Mouse (Mus musculus): ENCODE measurements at regions not wholly inside any gene's neighbourhood (a gene's known extent, or its start where the extent isn't known, plus 50 kb on each side); places are given as distances from the start of the nearest gene placed in this dataset.
"Not testable (repeated sequence)": the region's sequence is repeated elsewhere in the genome, so short reads cannot be mapped to it uniquely, and the experiment has no call there.

DNA sequence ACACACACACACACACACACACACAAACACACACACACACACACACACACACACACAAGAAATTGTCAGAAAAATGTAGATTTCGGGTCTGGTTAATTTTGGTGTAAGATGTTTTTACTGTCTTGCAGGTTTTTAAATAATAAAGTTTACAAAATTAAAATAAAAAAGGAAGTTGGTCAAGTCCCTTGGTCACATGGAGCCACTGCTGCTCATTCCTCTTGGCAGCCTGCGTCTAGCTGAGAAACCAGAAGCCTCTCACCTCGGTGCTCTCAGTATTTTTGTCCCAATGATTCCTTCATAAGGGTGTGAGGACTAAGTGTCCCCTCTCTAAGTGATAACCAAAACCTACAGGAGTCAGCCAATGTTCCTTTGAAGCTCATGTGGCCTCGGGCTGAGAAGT is 76.8 kb upstream of the Smg1 start:
- Histone ChIP-seq H3K27ac (ENCODE audit: low read depth, low read length) (no peak overlapping the region), H3K9ac (ENCODE audit: low read depth, low read length) (no peak overlapping the region), H3K4me1 (ENCODE audit: control insufficient read depth, insufficient read depth, low read depth, low read length) (no peaks in the 10 kb centered on the region), H3K4me2 (ENCODE audit: low read length) (no peak overlapping the region), H3K27me3 (replicated peaks; ENCODE audit: control insufficient read depth, insufficient read depth, low read length) (no peaks in the 10 kb centered on the region), H3K36me3 (ENCODE audit: control insufficient read depth, insufficient read depth, low read length) (no peaks in the 10 kb centered on the region), H3K4me3 (ENCODE audit: low read length) (no peak overlapping the region), H3K9me3 (ENCODE audit: control insufficient read depth, low read length) (no peaks in the 10 kb centered on the region)
- no peak for ATAC-seq
- WGBS = 83% methylated on average over 4 of the region's 4 CpGs

DNA sequence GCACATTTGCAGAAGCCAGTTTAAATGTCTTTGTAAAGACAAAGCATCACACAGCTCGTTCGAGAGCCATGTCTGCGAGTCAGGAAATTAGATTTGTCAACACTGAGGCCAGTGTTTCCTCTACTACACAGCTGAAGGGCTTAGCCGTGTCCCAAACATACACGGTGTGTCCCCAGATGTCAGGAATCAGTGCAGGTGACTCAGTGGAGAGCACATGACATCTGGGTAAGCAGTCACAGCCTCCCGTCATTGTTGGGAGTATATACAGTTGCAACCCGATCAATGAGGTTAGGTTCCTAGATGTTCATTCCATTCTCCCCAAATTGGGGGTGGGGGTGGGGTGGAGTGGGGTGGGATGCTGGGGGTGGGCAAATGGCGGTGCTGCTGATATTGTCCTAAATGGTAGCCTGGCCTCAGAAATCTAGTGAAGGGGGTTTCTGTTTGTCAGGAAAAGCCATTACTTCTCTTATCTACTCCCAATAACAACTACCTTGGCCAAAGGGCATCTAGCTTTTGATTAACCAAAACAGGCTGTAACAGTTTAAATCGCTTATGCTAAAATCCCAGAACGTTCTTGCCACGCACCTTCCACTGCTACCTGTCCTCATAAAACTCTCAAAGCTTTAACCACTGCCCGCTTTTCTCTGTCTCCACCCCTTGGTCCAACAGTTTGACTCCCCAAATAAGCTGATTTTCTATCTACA is 75.1 kb upstream of the Smg1 start:
- no peak for ATAC-seq
- Histone ChIP-seq H3K36me3 (ENCODE audit: control insufficient read depth, insufficient read depth, low read length) (no peaks in the 10 kb centered on the region), H3K9ac (ENCODE audit: low read depth, low read length) (no peak overlapping the region), H3K27me3 (replicated peaks; ENCODE audit: control insufficient read depth, insufficient read depth, low read length) (no peaks in the 10 kb centered on the region), H3K4me2 (ENCODE audit: low read length) (no peak overlapping the region), H3K4me1 (ENCODE audit: control insufficient read depth, insufficient read depth, low read depth, low read length) (no peaks in the 10 kb centered on the region), H3K27ac (ENCODE audit: low read depth, low read length) (no peak overlapping the region), H3K9me3 (ENCODE audit: control insufficient read depth, low read length) (no peaks in the 10 kb centered on the region), H3K4me3 (ENCODE audit: low read length) (no peak overlapping the region)
- WGBS = 77% methylated on average over 12 of the region's 12 CpGs

DNA sequence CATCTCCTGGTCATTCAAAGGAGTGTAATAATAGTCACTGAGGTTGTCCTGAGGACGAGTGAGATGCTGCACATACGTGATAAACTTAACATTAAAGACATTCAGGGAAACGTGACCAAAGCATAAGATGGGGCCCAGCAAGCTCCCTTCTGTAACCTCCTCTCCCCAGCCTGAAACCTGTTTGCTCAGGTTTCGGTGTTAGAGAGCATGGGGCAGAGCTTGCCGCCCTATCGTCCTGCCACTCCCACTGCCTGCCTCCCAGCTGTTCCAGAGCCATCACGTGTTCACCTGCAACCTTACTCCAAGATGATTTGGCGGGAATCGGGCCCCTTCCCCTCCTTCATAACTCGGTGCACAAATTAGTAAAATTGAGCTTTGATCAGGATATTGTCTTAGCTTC is 71.4 kb upstream of the Smg1 start:
- not testable (repeated sequence) for H3K27me3 ChIP-seq (replicated peaks; ENCODE audit: control insufficient read depth, insufficient read depth, low read length); H3K9me3 ChIP-seq (ENCODE audit: control insufficient read depth, low read length); ATAC-seq; H3K27ac ChIP-seq (ENCODE audit: low read depth, low read length); H3K4me1 ChIP-seq (ENCODE audit: control insufficient read depth, insufficient read depth, low read depth, low read length); H3K4me2 ChIP-seq (ENCODE audit: low read length); H3K36me3 ChIP-seq (ENCODE audit: control insufficient read depth, insufficient read depth, low read length); H3K9ac ChIP-seq (ENCODE audit: low read depth, low read length); H3K4me3 ChIP-seq (ENCODE audit: low read length)
- 76% methylated on average over 10 of the region's 10 CpGs for WGBS

DNA sequence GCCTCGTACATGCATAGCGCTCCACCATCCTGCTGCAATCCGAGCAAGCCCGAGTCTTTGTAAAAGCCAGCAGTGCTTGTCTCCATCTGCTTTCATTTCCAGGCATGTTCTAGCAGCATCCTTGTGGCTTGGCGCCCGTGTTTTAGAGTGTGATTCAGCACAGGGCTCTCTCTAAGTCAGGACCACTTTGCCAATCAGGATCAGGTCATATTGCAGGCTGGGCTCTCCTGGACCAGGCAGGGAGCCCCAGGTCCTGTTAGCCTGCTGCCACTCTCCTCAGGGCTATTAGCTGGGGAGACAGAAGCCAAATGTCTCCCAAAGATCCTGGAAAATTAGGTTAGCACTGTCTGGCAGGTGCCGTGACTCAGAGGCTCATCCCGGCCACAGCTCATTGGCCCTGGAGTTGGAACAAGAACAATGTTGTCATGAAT is 70.8 kb upstream of the Smg1 start:
- 0 out of 2 replicates have a peak, but pooled peaks have one; percentile 40 for ATAC-seq
- Histone ChIP-seq H3K4me3 (ENCODE audit: low read length) (no peak overlapping the region), H3K9ac (ENCODE audit: low read depth, low read length) (no peak overlapping the region)

DNA sequence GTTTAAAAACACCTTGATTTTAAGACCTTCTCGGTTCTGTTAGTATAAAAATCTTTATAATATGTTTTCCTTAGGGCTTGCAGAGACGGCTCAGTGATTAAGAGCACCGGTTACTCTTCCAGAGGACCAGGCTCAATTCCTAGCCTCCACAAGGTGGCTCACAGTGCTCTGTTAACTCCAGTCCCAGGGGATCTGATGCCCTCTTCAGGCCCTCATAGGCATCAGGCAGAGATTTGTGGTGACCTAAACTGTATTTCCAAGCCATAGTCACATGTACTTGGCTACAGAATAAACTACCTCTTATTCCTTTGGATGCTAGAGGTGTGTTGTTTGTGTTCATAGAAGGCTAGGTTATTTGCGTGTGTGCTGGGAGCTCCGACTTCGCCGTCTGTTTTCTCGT is 70.3 kb upstream of the Smg1 start:
- no peak overlapping the region for H3K4me3 ChIP-seq (ENCODE audit: low read length)
- H3K4me1 ChIP-seq (ENCODE audit: control insufficient read depth, insufficient read depth, low read depth, low read length) = no peaks in the 10 kb centered on the region
- WGBS = 68% methylated on average over 8 of the region's 8 CpGs
- no peak overlapping the region for H3K27ac ChIP-seq (ENCODE audit: low read depth, low read length)
- no peak for ATAC-seq
- no peaks in the 10 kb centered on the region for H3K36me3 ChIP-seq (ENCODE audit: control insufficient read depth, insufficient read depth, low read length)
- H3K9ac ChIP-seq (ENCODE audit: low read depth, low read length) = no peak overlapping the region
- no peaks in the 10 kb centered on the region for H3K9me3 ChIP-seq (ENCODE audit: control insufficient read depth, low read length)
- H3K4me2 ChIP-seq (ENCODE audit: low read length) = no peak overlapping the region
- H3K27me3 ChIP-seq (replicated peaks; ENCODE audit: control insufficient read depth, insufficient read depth, low read length) = no peaks in the 10 kb centered on the region

More for the DNA sequence above, 70.8 kb upstream of the Smg1 start:
- Histone ChIP-seq H3K36me3 (ENCODE audit: control insufficient read depth, insufficient read depth, low read length) (no peaks in the 10 kb centered on the region), H3K9me3 (ENCODE audit: control insufficient read depth, low read length) (no peaks in the 10 kb centered on the region), H3K27me3 (replicated peaks; ENCODE audit: control insufficient read depth, insufficient read depth, low read length) (no peaks in the 10 kb centered on the region), H3K4me2 (ENCODE audit: low read length) (no peak overlapping the region), H3K27ac (ENCODE audit: low read depth, low read length) (no peak overlapping the region), H3K4me1 (ENCODE audit: control insufficient read depth, insufficient read depth, low read depth, low read length) (no peaks in the 10 kb centered on the region)
- 73% methylated on average over 8 of the region's 8 CpGs for WGBS

DNA sequence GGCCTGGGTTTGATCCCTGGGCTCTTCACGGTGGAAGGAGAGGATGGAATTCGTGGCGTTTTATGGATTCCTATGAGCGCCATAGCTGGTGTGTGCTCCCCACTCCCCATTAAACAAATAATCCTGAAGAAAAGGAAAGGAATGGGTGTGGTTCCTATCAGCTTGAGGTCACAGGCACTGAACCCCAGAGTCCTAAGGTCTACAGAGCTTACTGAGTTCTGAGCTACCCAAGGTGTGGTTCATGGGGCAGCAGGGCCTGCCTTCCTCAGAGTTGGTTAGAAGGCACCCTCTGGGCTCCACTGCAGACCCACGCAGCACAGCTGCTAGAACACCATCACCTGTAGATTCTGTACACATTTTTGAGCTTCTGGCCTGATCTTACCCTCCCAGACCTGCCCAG is 66.3 kb upstream of the Smg1 start:
- H3K4me3 ChIP-seq (ENCODE audit: low read length) = no peak overlapping the region
- H3K4me2 ChIP-seq (ENCODE audit: low read length) = no peak overlapping the region
- WGBS = 71% methylated on average over 5 of the region's 5 CpGs
- no peaks in the 10 kb centered on the region for H3K27me3 ChIP-seq (replicated peaks; ENCODE audit: control insufficient read depth, insufficient read depth, low read length)
- H3K27ac ChIP-seq (ENCODE audit: low read depth, low read length) = no peak overlapping the region
- no peaks in the 10 kb centered on the region for H3K9me3 ChIP-seq (ENCODE audit: control insufficient read depth, low read length)
- H3K4me1 ChIP-seq (ENCODE audit: control insufficient read depth, insufficient read depth, low read depth, low read length) = no peaks in the 10 kb centered on the region
- no peak overlapping the region for H3K9ac ChIP-seq (ENCODE audit: low read depth, low read length)
- no peaks in the 10 kb centered on the region for H3K36me3 ChIP-seq (ENCODE audit: control insufficient read depth, insufficient read depth, low read length)
- no peak for ATAC-seq

DNA sequence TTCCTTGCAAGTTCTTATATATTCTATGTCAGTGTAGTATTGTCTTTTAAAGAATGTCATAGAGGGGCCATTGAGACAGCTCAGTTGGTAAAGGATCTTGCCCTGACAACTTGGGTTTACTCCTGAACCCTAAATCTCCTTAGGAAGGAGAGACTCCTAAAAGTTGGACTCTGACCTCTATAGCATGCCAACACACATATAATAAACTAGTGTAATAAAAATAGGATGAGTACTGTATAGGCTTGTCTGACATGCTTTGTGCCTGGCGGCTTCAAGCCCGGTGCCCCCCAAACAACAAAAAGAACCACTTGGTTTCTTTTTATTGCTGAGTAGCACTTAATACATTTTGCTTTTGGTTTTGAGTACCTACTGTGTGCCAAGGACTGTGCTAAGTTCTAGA is 65.4 kb upstream of the Smg1 start:
- no peaks in the 10 kb centered on the region for H3K27me3 ChIP-seq (replicated peaks; ENCODE audit: control insufficient read depth, insufficient read depth, low read length)
- no peak overlapping the region for H3K4me3 ChIP-seq (ENCODE audit: low read length)
- H3K4me1 ChIP-seq (ENCODE audit: control insufficient read depth, insufficient read depth, low read depth, low read length) = no peaks in the 10 kb centered on the region
- no peak overlapping the region for H3K9ac ChIP-seq (ENCODE audit: low read depth, low read length)
- ATAC-seq = no peak
- H3K27ac ChIP-seq (ENCODE audit: low read depth, low read length) = no peak overlapping the region
- no peak overlapping the region for H3K4me2 ChIP-seq (ENCODE audit: low read length)
- no peaks in the 10 kb centered on the region for H3K9me3 ChIP-seq (ENCODE audit: control insufficient read depth, low read length)
- H3K36me3 ChIP-seq (ENCODE audit: control insufficient read depth, insufficient read depth, low read length) = no peaks in the 10 kb centered on the region
- WGBS = 93% methylated on average over 2 of the region's 2 CpGs

DNA sequence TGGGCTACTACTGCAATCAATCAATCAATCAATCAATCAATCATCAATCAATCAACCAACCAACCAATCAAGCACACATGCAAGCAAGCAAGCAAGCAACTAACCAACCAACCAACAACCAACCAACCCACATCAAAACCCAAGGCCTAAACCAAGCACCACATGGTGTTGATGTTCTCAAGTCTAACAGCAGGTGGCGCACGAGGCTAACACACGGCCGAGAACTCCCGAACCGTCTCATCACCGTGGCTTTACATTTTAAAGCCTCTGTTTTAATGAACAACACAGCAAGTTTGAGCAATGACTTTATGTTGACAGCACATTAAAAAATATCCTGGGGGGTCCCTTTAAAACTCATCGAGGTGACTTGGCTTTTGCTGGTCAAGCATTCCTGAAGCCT is 61.3 kb upstream of the Smg1 start:
- no peak overlapping the region for H3K4me3 ChIP-seq (ENCODE audit: low read length)
- ATAC-seq = peak; percentile 77
- under 1% methylated on average over 8 of the region's 8 CpGs for WGBS
- H3K4me2 ChIP-seq (ENCODE audit: low read length) = peak overlapping the region; percentile 25; the same call in 1 of the 2 replicates
- no peaks in the 10 kb centered on the region for H3K27me3 ChIP-seq (replicated peaks; ENCODE audit: control insufficient read depth, insufficient read depth, low read length)
- no peaks in the 10 kb centered on the region for H3K36me3 ChIP-seq (ENCODE audit: control insufficient read depth, insufficient read depth, low read length)
- no peak overlapping the region for H3K27ac ChIP-seq (ENCODE audit: low read depth, low read length)
- H3K4me1 ChIP-seq (ENCODE audit: control insufficient read depth, insufficient read depth, low read depth, low read length) = no peaks in the 10 kb centered on the region
- no peak overlapping the region for H3K9ac ChIP-seq (ENCODE audit: low read depth, low read length)
- no peaks in the 10 kb centered on the region for H3K9me3 ChIP-seq (ENCODE audit: control insufficient read depth, low read length)

DNA sequence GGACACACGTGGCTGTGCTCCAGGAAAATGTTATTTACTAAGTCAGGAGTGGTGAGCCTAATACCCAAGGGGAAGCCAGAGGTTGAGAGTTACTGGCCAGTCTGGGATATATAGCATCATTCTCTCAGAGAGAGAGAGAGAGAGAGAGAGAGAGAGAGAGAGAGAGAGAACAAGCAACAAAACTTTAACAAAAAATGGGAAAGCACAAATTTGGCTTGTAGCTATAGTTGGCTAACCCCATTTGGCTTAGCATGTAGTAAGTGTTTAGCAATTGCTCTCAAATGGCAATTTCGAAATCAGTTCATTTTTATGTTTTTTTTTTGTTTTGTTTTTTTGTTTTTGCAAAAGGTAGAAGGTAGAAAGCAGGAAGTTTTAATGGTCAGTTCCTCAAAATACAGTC is 60.9 kb upstream of the Smg1 start:
- no peaks in the 10 kb centered on the region for H3K4me1 ChIP-seq (ENCODE audit: control insufficient read depth, insufficient read depth, low read depth, low read length)
- no peak overlapping the region for H3K9ac ChIP-seq (ENCODE audit: low read depth, low read length)
- WGBS = 70% methylated on average over 2 of the region's 2 CpGs
- H3K36me3 ChIP-seq (ENCODE audit: control insufficient read depth, insufficient read depth, low read length) = no peaks in the 10 kb centered on the region
- no peak overlapping the region for H3K27ac ChIP-seq (ENCODE audit: low read depth, low read length)
- H3K4me3 ChIP-seq (ENCODE audit: low read length) = no peak overlapping the region
- no peak overlapping the region for H3K4me2 ChIP-seq (ENCODE audit: low read length)
- H3K9me3 ChIP-seq (ENCODE audit: control insufficient read depth, low read length) = no peaks in the 10 kb centered on the region
- no peaks in the 10 kb centered on the region for H3K27me3 ChIP-seq (replicated peaks; ENCODE audit: control insufficient read depth, insufficient read depth, low read length)
- no peak for ATAC-seq

DNA sequence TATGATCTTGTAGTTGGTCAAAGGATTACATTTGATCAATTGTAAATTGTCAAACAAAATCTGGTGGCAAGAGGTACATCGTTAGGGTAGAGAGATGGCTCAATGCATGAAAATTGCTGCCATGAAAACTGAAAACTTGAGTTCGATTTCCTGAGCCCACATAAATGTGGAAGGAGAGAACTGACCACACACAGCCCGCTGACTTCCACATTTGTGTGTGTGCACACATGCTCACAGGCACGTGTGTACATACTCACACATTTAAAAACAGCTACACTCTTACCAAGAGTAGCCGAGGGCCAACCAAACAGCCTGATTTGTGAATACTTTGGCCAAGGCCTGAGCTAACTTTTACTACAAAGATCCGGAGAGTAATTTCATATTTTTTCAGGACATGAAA is 60.5 kb upstream of the Smg1 start:
- 88% methylated on average over 6 of the region's 6 CpGs for WGBS
- H3K4me3 ChIP-seq (ENCODE audit: low read length) = no peak overlapping the region
- no peak overlapping the region for H3K9ac ChIP-seq (ENCODE audit: low read depth, low read length)
- no peak overlapping the region for H3K4me2 ChIP-seq (ENCODE audit: low read length)
- no peaks in the 10 kb centered on the region for H3K36me3 ChIP-seq (ENCODE audit: control insufficient read depth, insufficient read depth, low read length)
- no peaks in the 10 kb centered on the region for H3K4me1 ChIP-seq (ENCODE audit: control insufficient read depth, insufficient read depth, low read depth, low read length)
- no peaks in the 10 kb centered on the region for H3K27me3 ChIP-seq (replicated peaks; ENCODE audit: control insufficient read depth, insufficient read depth, low read length)
- H3K27ac ChIP-seq (ENCODE audit: low read depth, low read length) = no peak overlapping the region
- H3K9me3 ChIP-seq (ENCODE audit: control insufficient read depth, low read length) = no peaks in the 10 kb centered on the region
- no peak for ATAC-seq

Data from hindbrain, embryonic 16.5 days (tissue).